Mouse (Mus musculus) megakaryocyte, embryonic 14.5 days (primary cell): ENCODE measurements around the gene Irgc1. TPM values are rescaled to one million over a fixed set of nuclear protein-coding genes. Genes with fewer than 3 reads are reported as not detected.
"Not testable (repeated sequence)": the region's sequence is repeated elsewhere in the genome, so short reads cannot be mapped to it uniquely, and the experiment has no call there.

Experiments
- H3K27me3 ChIP-seq: replicated peaks from 2 replicates; pipeline ENCODE3; 2012; ENCODE audit warnings: inconsistent platforms
- H3K36me3 ChIP-seq: replicated peaks from 2 replicates; pipeline ENCODE3; 2012; ENCODE audit warnings: low read length, inconsistent platforms, mixed read lengths
- H3K4me1 ChIP-seq: 2 replicates; pipeline ENCODE4 v1.6.1; 2012; ENCODE audit warnings: inconsistent platforms
- H3K4me3 ChIP-seq: replicated peaks from 2 replicates; pipeline ENCODE3; 2012; ENCODE audit warnings: moderate library complexity, mild to moderate bottlenecking, inconsistent platforms
- H3K9me3 ChIP-seq: 2 replicates; pipeline ENCODE4 v1.6.1; 2012; ENCODE audit warnings: inconsistent platforms
- FLI1 ChIP-seq: IDR thresholded peaks from 2 replicates; pipeline ENCODE4 v1.6.1; 2012; ENCODE audit warnings: low read length, inconsistent platforms, mixed read lengths
- GATA1 ChIP-seq: IDR thresholded peaks from 3 replicates; pipeline ENCODE4 v1.6.1; 2012; ENCODE audit warnings: mixed read lengths, low read length, inconsistent platforms, borderline replicate concordance
- polyA plus RNA-seq: library from polyadenylated mRNA; stranded (reverse); fragments of >175 nt; gene quantifications from 2 replicates; pipeline ENCODE4 v1.2.3, GENCODE M21; 2012; ENCODE audit warnings: low replicate concordance; ENCODE audit not compliant: insufficient read depth

Irgc1 gene
- polyA plus RNA-seq, 1 experiment: 0.28 TPM

DNA sequence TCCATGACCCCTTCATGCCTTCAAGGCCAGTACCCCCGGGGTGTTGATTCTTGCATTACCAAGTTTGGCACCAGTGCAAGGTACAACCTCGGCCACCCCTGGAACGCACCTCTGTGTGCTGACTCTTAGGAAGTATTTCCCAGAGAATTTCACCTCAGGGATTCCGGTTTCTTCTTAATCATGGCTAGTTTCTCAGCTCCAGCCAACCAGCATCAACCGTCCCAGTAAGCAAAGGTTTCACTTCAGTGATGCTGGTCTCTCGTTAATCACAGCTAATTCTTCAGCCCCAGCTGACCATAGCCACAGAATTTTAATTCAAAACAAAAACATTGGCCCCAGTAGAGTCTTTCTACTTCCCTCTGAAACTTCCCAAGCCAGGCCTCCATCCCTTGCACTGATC lies 42.0 kb downstream of the Irgc1 start:
- peaks cover 22% of the 10 kb centered on the region for H3K4me1 ChIP-seq
- H3K9me3 ChIP-seq: no peaks in the 10 kb centered on the region
- TF ChIP-seq FLI1 (no peak), GATA1 (no peak)
- H3K27me3 ChIP-seq: no peaks in the 10 kb centered on the region
- peaks cover 93% of the 10 kb centered on the region for H3K36me3 ChIP-seq
- H3K4me3 ChIP-seq: no peak overlapping the region

- Histone ChIP-seq H3K4me1 (peaks cover 17% of the 10 kb centered on the region), H3K4me3 (no peak overlapping the region), H3K36me3 (peaks cover 93% of the 10 kb centered on the region), H3K27me3 (no peaks in the 10 kb centered on the region), H3K9me3 (no peaks in the 10 kb centered on the region)
- TF ChIP-seq FLI1: no peak
- TF ChIP-seq GATA1: no peak
Measured at GRCm38 (mm10) chr7:24408186-24408585, 43.9 kb downstream of the Irgc1 start.

- Histone ChIP-seq H3K9me3 (peaks cover 5% of the 10 kb centered on the region), H3K4me1 (peaks cover 19% of the 10 kb centered on the region), H3K4me3 (peak overlapping the region; percentile 21), H3K27me3 (no peaks in the 10 kb centered on the region), H3K36me3 (peaks cover 95% of the 10 kb centered on the region)
- no peak for TF ChIP-seq FLI1
- no peak for TF ChIP-seq GATA1
Measured at GRCm38 (mm10) chr7:24406528-24407344, 45.4 kb downstream of the Irgc1 start.

DNA sequence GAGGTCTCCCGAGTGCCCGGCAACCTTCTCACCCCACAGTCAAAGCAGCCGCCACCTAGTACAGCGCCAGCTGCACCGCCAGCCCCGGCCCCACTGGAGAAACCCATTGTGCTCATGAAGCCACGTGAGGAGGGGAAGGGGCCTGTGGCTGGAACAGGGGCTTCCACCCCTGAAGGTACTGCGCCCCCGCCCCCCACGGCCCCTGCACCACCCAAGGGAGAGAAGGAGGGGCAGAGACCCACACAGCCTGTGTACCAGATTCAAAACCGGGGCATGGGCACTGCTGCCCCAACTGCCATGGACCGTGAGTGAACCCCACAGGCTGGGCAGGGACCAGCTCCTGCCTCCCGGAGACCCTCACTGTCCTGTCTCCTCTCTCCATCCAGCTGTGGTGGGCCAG lies 46.4 kb downstream of the Irgc1 start:
- TF ChIP-seq FLI1 (no peak), GATA1 (no peak)
- no peaks in the 10 kb centered on the region for H3K27me3 ChIP-seq
- peaks cover 96% of the 10 kb centered on the region for H3K36me3 ChIP-seq
- peaks cover 5% of the 10 kb centered on the region for H3K9me3 ChIP-seq
- H3K4me1 ChIP-seq: peaks cover 30% of the 10 kb centered on the region
- H3K4me3 ChIP-seq: no peak overlapping the region

GRCm38 (mm10) chr7:24402851-24403250 lies 49.2 kb downstream of the Irgc1 start:
- no peak overlapping the region for H3K4me3 ChIP-seq
- H3K27me3 ChIP-seq: no peaks in the 10 kb centered on the region
- no peak for TF ChIP-seq GATA1
- TF ChIP-seq FLI1: no peak
- H3K36me3 ChIP-seq: peaks cover 71% of the 10 kb centered on the region
- H3K9me3 ChIP-seq: peaks cover 5% of the 10 kb centered on the region
- peaks cover 46% of the 10 kb centered on the region for H3K4me1 ChIP-seq

DNA sequence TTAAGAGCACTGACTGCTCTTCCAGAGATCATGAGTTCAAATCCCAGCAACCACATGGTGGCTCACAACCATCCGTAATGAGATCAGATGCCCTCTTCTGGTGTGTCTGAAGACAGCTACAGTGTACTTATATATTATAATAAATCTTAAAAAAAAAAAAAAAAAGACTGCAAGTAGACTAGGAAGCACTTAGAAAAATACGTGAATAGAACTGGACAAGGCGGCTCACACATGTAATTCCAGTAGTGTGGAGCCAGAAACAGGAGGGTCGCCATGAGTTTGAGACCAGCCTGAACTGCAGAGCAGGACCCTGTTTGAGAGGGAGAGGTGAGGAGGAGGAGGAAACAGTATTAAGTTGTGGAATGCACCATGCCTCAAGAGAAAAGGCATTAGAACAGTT lies 51.6 kb downstream of the Irgc1 start:
- H3K27me3 ChIP-seq, H3K9me3 ChIP-seq: not testable (repeated sequence)
- peak overlapping the region; percentile 96 for H3K4me3 ChIP-seq
- H3K36me3 ChIP-seq: peaks cover 50% of the 10 kb centered on the region
- peaks cover 51% of the 10 kb centered on the region for H3K4me1 ChIP-seq

DNA sequence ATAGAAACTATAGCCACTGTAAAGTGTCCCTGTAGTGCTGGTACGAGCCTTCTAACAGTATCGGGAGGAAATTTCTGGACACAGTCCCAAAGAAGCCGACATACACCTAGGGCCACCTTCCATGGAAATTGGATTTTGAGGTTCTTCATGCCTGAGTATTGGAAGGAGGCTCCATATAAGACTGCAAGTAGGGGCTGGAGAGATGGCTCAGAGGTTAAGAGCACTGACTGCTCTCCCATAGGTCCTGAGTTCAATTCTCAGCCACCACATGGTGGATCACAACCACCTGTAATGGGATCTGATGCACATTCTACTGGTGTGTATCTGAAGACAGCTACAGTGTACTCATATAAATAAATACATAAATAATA lies 52.0 kb downstream of the Irgc1 start:
- H3K36me3 ChIP-seq: peaks cover 46% of the 10 kb centered on the region
- peak overlapping the region; percentile 96 for H3K4me3 ChIP-seq
- no peak for TF ChIP-seq FLI1
- peaks cover 55% of the 10 kb centered on the region for H3K4me1 ChIP-seq
- peaks cover 5% of the 10 kb centered on the region for H3K9me3 ChIP-seq
- H3K27me3 ChIP-seq: no peaks in the 10 kb centered on the region

- peaks cover 40% of the 10 kb centered on the region for H3K36me3 ChIP-seq
- H3K4me3 ChIP-seq: peak within 1 kb of the TSS; percentile 96
- H3K27me3 ChIP-seq: no peaks in the 10 kb centered on the region
- TF ChIP-seq FLI1: peak; percentile 41; the same call in 1 of the 2 replicates
- no peak for TF ChIP-seq GATA1
- peaks cover 5% of the 10 kb centered on the region for H3K9me3 ChIP-seq
- peaks cover 61% of the 10 kb centered on the region for H3K4me1 ChIP-seq
Measured at GRCm38 (mm10) chr7:24399256-24400081, 52.6 kb downstream of the Irgc1 start, which contains the start of gene Smg9. Gene Smg9, plus strand, starts transcription at chr7:24399619.

- TF ChIP-seq FLI1 (no peak), GATA1 (no peak)
- Histone ChIP-seq H3K4me3 (peak overlapping the region; percentile 96), H3K9me3 (peaks cover 5% of the 10 kb centered on the region), H3K36me3 (peaks cover 29% of the 10 kb centered on the region), H3K4me1 (peaks cover 69% of the 10 kb centered on the region), H3K27me3 (no peaks in the 10 kb centered on the region)
Measured at GRCm38 (mm10) chr7:24398364-24398913, 53.7 kb downstream of the Irgc1 start.

GRCm38 (mm10) chr7:24396832-24397231 lies 55.3 kb downstream of the Irgc1 start:
- Histone ChIP-seq H3K4me3 (peak overlapping the region; percentile 17), H3K36me3 (peaks cover 13% of the 10 kb centered on the region), H3K9me3 (no peaks in the 10 kb centered on the region), H3K27me3 (no peaks in the 10 kb centered on the region), H3K4me1 (peaks cover 74% of the 10 kb centered on the region)
- no peak for TF ChIP-seq GATA1
